Mouse (Mus musculus): ENCODE measurements around the gene Smyd4.

- TF ChIP-seq CTCF (IDR thresholded peaks at IDR 0.05; ENCODE audit: control insufficient read depth, insufficient read depth, insufficient read length), result no peak
- TF ChIP-seq MAX (IDR thresholded peaks at IDR 0.05), result no peak
- TF ChIP-seq USF1 (IDR thresholded peaks at IDR 0.05; ENCODE audit: low read depth), result no peak
Observed at GRCm38 (mm10) chr11:75344716-75345115, 3.5 kb upstream of the Smyd4 start.
